Comparison of ENCODE assay signal across 7 mouse cellular contexts in the genomic region with DNA sequence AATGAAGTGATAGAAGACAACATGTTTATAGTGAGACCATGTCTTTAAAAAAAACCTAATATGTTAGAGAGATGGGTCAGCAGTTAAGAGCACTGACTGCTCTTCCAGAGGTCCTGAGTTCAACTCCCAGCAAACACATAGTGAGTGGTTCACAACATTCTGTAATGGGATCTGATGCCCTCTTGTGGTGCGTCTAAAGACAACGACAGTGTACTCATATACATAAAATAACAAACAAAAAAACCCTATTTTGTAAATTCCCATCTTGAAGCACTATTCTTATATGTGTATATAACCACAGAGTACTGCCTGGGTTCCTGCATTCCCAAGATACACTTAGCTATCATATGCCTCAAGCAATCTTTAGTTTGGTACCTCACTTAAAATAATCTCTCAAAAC. TPM values are rescaled to one million over a fixed set of nuclear protein-coding genes. Genes with fewer than 3 reads are reported as not detected.
DNase-seq lines count a peak whose midpoint lies in the region; ATAC-seq and TF ChIP-seq lines count a peak whose summit lies in the region.
"Not testable (repeated sequence)": the region's sequence is repeated elsewhere in the genome, so short reads cannot be mapped to it uniquely, and the experiment has no call there.

No protein-coding gene starts in this region.

- H3K9me3 ChIP-seq in forebrain, embryonic 14.5 days (replicated peaks; ENCODE audit: control insufficient read depth, low read length); hindbrain, postnatal 0 days (ENCODE audit: low read length); limb, embryonic 12.5 days; lung, embryonic 15.5 days; neural tube, embryonic 13.5 days: not testable (repeated sequence)

- peak overlapping the region; percentile 54; the same call in 1 of the 2 replicates for H3K4me2 ChIP-seq in forebrain, embryonic 14.5 days (ENCODE audit: low read length)
- H3K4me2 ChIP-seq in hindbrain, postnatal 0 days (ENCODE audit: low read depth, low read length), result not testable (repeated sequence)
- H3K4me2 ChIP-seq in limb, embryonic 12.5 days, result 0 out of 2 replicates have a peak overlapping the region, but pooled peaks have one; percentile 60
- peak overlapping the region; percentile 13; the same call in 1 of the 2 replicates for H3K4me2 ChIP-seq in lung, embryonic 15.5 days
- H3K4me2 ChIP-seq in neural tube, embryonic 13.5 days, result peak overlapping the region; percentile 65; the same call in 1 of the 2 replicates

- not testable (repeated sequence) for ATAC-seq in forebrain, embryonic 14.5 days; hindbrain, postnatal 0 days; limb, embryonic 12.5 days (ENCODE audit: insufficient number of reproducible peaks, insufficient read depth, low FRiP score, low TSS enrichment, low read depth); lung, embryonic 15.5 days (ENCODE audit: borderline replicate concordance, extremely low read depth, low FRiP score, low TSS enrichment); neural tube, embryonic 13.5 days (ENCODE audit: low read depth)

- not testable (repeated sequence) for H3K27ac ChIP-seq in forebrain, embryonic 14.5 days (ENCODE audit: low read depth, low read length); hindbrain, postnatal 0 days; limb, embryonic 12.5 days; lung, embryonic 15.5 days; neural tube, embryonic 13.5 days (replicated peaks)

- TF ChIP-seq CTCF in hindbrain, postnatal 0 days (IDR thresholded peaks at IDR 0.05; ENCODE audit: low read depth), result peak; percentile 51

- not testable (repeated sequence) for H3K36me3 ChIP-seq in forebrain, embryonic 14.5 days (ENCODE audit: control insufficient read depth, insufficient read depth, low read length); hindbrain, postnatal 0 days (ENCODE audit: insufficient read depth, low read length); limb, embryonic 12.5 days; lung, embryonic 15.5 days; neural tube, embryonic 13.5 days

- peak; percentile 33 for DNase-seq in CD4-positive helper T cell, adult 2 months (ENCODE audit: low read depth, low spot score)
- DNase-seq in adipocyte (ENCODE audit: low spot score), result peak; percentile 35
- peak; percentile 19 for DNase-seq in forebrain, embryonic 14.5 days (ENCODE audit: low spot score)
- DNase-seq in hindbrain, postnatal 0 days (ENCODE audit: low spot score), result peak; percentile 25

- H3K9ac ChIP-seq in forebrain, embryonic 14.5 days (ENCODE audit: low read length); hindbrain, postnatal 0 days (replicated peaks; ENCODE audit: low read length); limb, embryonic 12.5 days (replicated peaks); lung, embryonic 15.5 days; neural tube, embryonic 13.5 days: not testable (repeated sequence)

- not testable (repeated sequence) for H3K4me3 ChIP-seq in forebrain, embryonic 14.5 days (ENCODE audit: low read depth, low read length); hindbrain, postnatal 0 days (ENCODE audit: low read length); limb, embryonic 12.5 days (replicated peaks); lung, embryonic 15.5 days; neural tube, embryonic 13.5 days

- not testable (repeated sequence) for H3K27me3 ChIP-seq in forebrain, embryonic 14.5 days (replicated peaks; ENCODE audit: control insufficient read depth, insufficient read depth, low read length); hindbrain, postnatal 0 days (ENCODE audit: insufficient read depth, low read length); limb, embryonic 12.5 days; lung, embryonic 15.5 days; neural tube, embryonic 13.5 days

- WGBS in forebrain, embryonic 14.5 days, result 39% methylated on average over 2 of the region's 2 CpGs
- WGBS in hindbrain, postnatal 0 days, result 40% methylated on average over 2 of the region's 2 CpGs
- 48% methylated on average over 2 of the region's 2 CpGs for WGBS in limb, embryonic 12.5 days
- WGBS in lung, embryonic 15.5 days, result 31% methylated on average over 2 of the region's 2 CpGs
- WGBS in neural tube, embryonic 13.5 days, result 48% methylated on average over 2 of the region's 2 CpGs

- not testable (repeated sequence) for H3K4me1 ChIP-seq in forebrain, embryonic 14.5 days (ENCODE audit: control insufficient read depth, insufficient read depth, low read length); hindbrain, postnatal 0 days (ENCODE audit: insufficient read depth, low read length); limb, embryonic 12.5 days (replicated peaks); lung, embryonic 15.5 days; neural tube, embryonic 13.5 days (replicated peaks)

RNA-seq across cellular contexts. Expression of a gene that starts 1.2 kb away (rescaled TPM):
- 32.8 and 36.0 TPM in 2 replicates for polyA plus RNA-seq in forebrain, embryonic 14.5 days (2014; fragmentation: Nextera tagmentation; extraction: Ambion mirVana)
- total RNA-seq in hindbrain, postnatal 0 days (2014; rRNA removed), result 10.9 and 11.2 TPM in 2 replicates
- 16.5 and 19.2 TPM in 2 replicates for polyA plus RNA-seq in hindbrain, postnatal 0 days (2015; fragmentation: Nextera tagmentation; extraction: Ambion mirVana)
- polyA plus RNA-seq in limb, embryonic 12.5 days (2016; fragmentation: Nextera tagmentation; extraction: Ambion mirVana), result 44.9 and 45.6 TPM in 2 replicates
- polyA plus RNA-seq in lung, embryonic 15.5 days (2015; fragmentation: Nextera tagmentation; extraction: Ambion mirVana), result 37.7 and 39.5 TPM in 2 replicates
- 31.7 and 33.9 TPM in 2 replicates for polyA plus RNA-seq in neural tube, embryonic 13.5 days (2015; fragmentation: Nextera tagmentation; extraction: Ambion mirVana)

RNA-seq across cellular contexts. Expression of a gene that starts 1.4 kb away (rescaled TPM):
- polyA plus RNA-seq in forebrain, embryonic 14.5 days (2014; fragmentation: Nextera tagmentation; extraction: Ambion mirVana), result 216 and 245 TPM in 2 replicates
- 36.4 and 48.0 TPM in 2 replicates for total RNA-seq in hindbrain, postnatal 0 days (2014; rRNA removed)
- polyA plus RNA-seq in hindbrain, postnatal 0 days (2015; fragmentation: Nextera tagmentation; extraction: Ambion mirVana), result 188 and 192 TPM in 2 replicates
- 153 and 170 TPM in 2 replicates for polyA plus RNA-seq in limb, embryonic 12.5 days (2016; fragmentation: Nextera tagmentation; extraction: Ambion mirVana)
- 165 and 178 TPM in 2 replicates for polyA plus RNA-seq in lung, embryonic 15.5 days (2015; fragmentation: Nextera tagmentation; extraction: Ambion mirVana)
- 193 and 210 TPM in 2 replicates for polyA plus RNA-seq in neural tube, embryonic 13.5 days (2015; fragmentation: Nextera tagmentation; extraction: Ambion mirVana)

RNA-seq across cellular contexts. Expression of a gene that starts 45.6 kb away (rescaled TPM):
- polyA plus RNA-seq in forebrain, embryonic 14.5 days (2014; fragmentation: Nextera tagmentation; extraction: Ambion mirVana), result 27.0 and 36.7 TPM in 2 replicates
- total RNA-seq in hindbrain, postnatal 0 days (2014; rRNA removed), result 34.5 and 34.8 TPM in 2 replicates
- 83.1 and 85.5 TPM in 2 replicates for polyA plus RNA-seq in hindbrain, postnatal 0 days (2015; fragmentation: Nextera tagmentation; extraction: Ambion mirVana)
- polyA plus RNA-seq in limb, embryonic 12.5 days (2016; fragmentation: Nextera tagmentation; extraction: Ambion mirVana), result 15.7 and 18.4 TPM in 2 replicates
- polyA plus RNA-seq in lung, embryonic 15.5 days (2015; fragmentation: Nextera tagmentation; extraction: Ambion mirVana), result 17.2 and 26.4 TPM in 2 replicates
- polyA plus RNA-seq in neural tube, embryonic 13.5 days (2015; fragmentation: Nextera tagmentation; extraction: Ambion mirVana), result 48.1 and 49.9 TPM in 2 replicates
